Mouse (Mus musculus): Measurements from ENCODE around the gene Stoml3. TPM values are rescaled to one million over a fixed set of nuclear protein-coding genes. Genes with fewer than 3 reads are reported as not detected.

Gene Stoml3
- total RNA-seq, 4 experiments from 2014 or later: not detected

Other genes starting within 250 kb of the Stoml3 start
- gene Nhlrc3, start 25.3 kb upstream of the Stoml3 start, total RNA-seq (2022): 1 to 10 TPM; 1.5 to 2.9 (median 2.4) TPM
- gene Proser1, start 25.0 kb upstream of the Stoml3 start, total RNA-seq (2022): 1 to 10 TPM; 4.1 to 6.6 (median 5.1) TPM
- gene Frem2, start 168.7 kb downstream of the Stoml3 start, total RNA-seq (2022): 1 to 10 TPM in 2 of 4 experiments, under 1 TPM in 2; 0.80 to 1.9 (median 1.1) TPM

Data from gastrocnemius, adult 8-10 months (tissue).